Mouse (Mus musculus) kidney, adult 2 months (tissue): ENCODE data around the gene Tbl1xr1. TPM values are rescaled to one million over a fixed set of nuclear protein-coding genes. Genes with fewer than 3 reads are reported as not detected.

Experiments
- DNase-seq: peaks from one replicate; pipeline ENCODE4 v3.0.0; 2021
- H3K27ac ChIP-seq: fragments of 200-500 bp; 2 replicates; pipeline ENCODE4 v1.5.1; 2012; ENCODE audit warnings: low read depth, low read length, control low read depth, inconsistent platforms; ENCODE audit not compliant: insufficient read depth
- H3K27me3 ChIP-seq: fragments of 200-500 bp; replicated peaks from 2 replicates; pipeline ENCODE4 v1.6.1; 2012; ENCODE audit warnings: mild to moderate bottlenecking, moderate library complexity, low read length, inconsistent platforms; ENCODE audit not compliant: control insufficient read depth, insufficient read depth
- H3K36me3 ChIP-seq: fragments of 200-500 bp; 2 replicates; pipeline ENCODE4 v1.6.1; 2012; ENCODE audit warnings: mild to moderate bottlenecking, moderate library complexity, low read length, inconsistent platforms; ENCODE audit not compliant: control insufficient read depth, insufficient read depth
- H3K4me1 ChIP-seq: fragments of 200-500 bp; 2 replicates; pipeline ENCODE4 v1.6.1; 2011; ENCODE audit warnings: low read length; ENCODE audit not compliant: control insufficient read depth, insufficient read depth
- H3K4me3 ChIP-seq: fragments of 200-500 bp; 2 replicates; pipeline ENCODE4 v1.5.1; 2011; ENCODE audit warnings: mild to moderate bottlenecking, low read depth, low read length, control low read depth; ENCODE audit not compliant: insufficient read depth
- CTCF ChIP-seq: fragments of 200-500 bp; conservative IDR thresholded peaks from 2 replicates; pipeline ENCODE4 v1.5.1; 2011; ENCODE audit warnings: low read depth, mild to moderate bottlenecking, control low read depth, low read length, moderate library complexity, mixed read lengths; ENCODE audit not compliant: insufficient read depth, insufficient read length
- POLR2A ChIP-seq: fragments of 200-500 bp; IDR thresholded peaks from one replicate; pipeline ENCODE4 v1.6.1; 2011; ENCODE audit warnings: low read depth, low read length, control low read depth
- WGBS: fragments of 180-500 bp; shearing (Covaris S2); methylation state at CpG from one replicate; pipeline ENCODE4 v1.1.7; 2018; 5-methylcytosine and 5-hydroxymethylcytosine counted together
- polyA plus RNA-seq: library from polyadenylated mRNA; depleted of rRNA; stranded (reverse); fragments of >200 nt; gene quantifications from 2 replicates; pipeline ENCODE4 v1.2.3, GENCODE M21; 2012

The Tbl1xr1 gene
- polyA plus RNA-seq, 1 experiment, result 26.7 TPM

DNA sequence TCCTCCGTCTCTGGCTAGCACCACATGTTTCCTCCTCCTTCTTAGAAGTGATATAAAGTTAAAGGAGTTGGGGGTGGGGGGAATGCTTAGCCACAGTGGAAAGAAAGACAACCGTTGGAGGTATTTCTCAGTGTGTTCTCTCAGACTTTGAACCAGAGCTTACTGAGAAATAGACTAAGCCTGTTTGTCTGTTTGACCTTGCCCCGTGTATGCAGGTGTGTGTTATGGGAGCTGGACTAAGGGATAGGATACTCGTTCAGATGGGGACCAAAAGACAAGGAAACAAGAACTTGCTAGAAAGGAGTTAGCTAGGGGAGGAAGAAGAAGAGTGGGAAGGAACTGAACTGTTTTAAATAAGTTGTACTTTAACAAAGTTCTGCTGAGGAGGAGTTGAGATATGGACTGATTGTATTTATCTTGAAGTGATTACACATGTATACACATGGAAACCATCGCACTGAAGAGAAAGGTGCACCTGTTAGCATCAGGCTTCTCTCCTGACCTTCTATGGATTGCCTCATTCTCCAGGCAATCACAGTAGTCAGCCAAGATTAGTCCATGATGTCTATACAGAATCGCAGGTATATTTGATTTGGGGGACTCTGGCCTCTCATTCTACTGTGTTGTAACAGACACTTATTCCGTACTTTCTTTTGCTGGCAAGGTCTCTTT is 117.9 kb downstream of the Tbl1xr1 start:
- no peak overlapping the region for H3K27ac ChIP-seq
- H3K4me1 ChIP-seq, result no peaks in the 10 kb centered on the region
- WGBS, result 71% methylated on average over 7 of the region's 7 CpGs
- TF ChIP-seq POLR2A, result no peak
- no peak for TF ChIP-seq CTCF
- no peak overlapping the region for H3K4me3 ChIP-seq
- DNase-seq, result no peak
- H3K27me3 ChIP-seq, result no peaks in the 10 kb centered on the region
- peaks cover 14% of the 10 kb centered on the region for H3K36me3 ChIP-seq

DNA sequence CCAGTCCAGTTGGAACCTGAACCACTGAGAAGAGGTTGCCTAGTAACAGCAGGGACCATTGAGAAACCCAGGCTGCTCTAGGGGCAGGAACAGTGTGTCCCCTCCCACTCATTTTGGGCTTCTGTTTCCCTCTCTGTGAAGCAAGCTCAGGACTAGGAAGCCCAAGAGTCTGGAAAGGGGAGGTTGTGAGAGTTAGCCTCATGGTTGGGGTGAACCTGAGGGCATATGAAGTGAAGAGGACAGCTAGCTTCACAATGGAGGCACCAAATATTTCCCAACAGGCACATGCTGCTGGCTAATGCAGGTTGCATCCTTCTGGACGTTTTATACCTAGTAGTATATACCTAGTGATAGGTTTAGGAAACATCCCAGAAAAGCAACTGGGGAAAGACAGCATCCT is 122.3 kb downstream of the Tbl1xr1 start:
- Histone ChIP-seq H3K27me3 (no peaks in the 10 kb centered on the region), H3K4me3 (no peak overlapping the region), H3K4me1 (no peaks in the 10 kb centered on the region), H3K27ac (no peak overlapping the region), H3K36me3 (peaks cover 4% of the 10 kb centered on the region)
- TF ChIP-seq CTCF (no peak), POLR2A (no peak)
- 89% methylated on average over 1 of the region's 1 CpGs for WGBS
- DNase-seq, result no peak

DNA sequence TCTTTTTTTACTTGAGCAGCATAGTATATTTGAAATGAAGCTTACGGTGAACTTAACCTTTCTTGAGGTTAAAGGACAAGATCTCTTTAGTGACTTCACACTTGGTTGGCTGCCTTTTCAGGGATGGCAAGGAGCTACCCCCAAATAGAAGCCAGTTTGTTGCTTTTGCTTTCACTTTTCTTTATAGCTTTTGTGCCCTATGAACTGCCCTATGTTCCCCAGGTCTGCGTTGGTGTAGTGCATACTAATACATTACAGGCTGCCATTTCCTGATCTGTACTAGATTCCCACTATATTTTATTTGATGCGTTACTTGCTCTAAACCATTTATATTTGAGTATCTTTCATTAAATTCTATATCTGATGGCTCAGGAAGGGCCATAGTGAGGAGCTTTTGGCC is 127.7 kb downstream of the Tbl1xr1 start:
- Histone ChIP-seq H3K4me1 (no peaks in the 10 kb centered on the region), H3K4me3 (no peak overlapping the region), H3K36me3 (peaks cover under 1% of the 10 kb centered on the region), H3K27me3 (no peaks in the 10 kb centered on the region), H3K27ac (no peak overlapping the region)
- no peak for DNase-seq
- TF ChIP-seq POLR2A, result no peak
- no peak for TF ChIP-seq CTCF
- 64% methylated on average over 3 of the region's 3 CpGs for WGBS

DNA sequence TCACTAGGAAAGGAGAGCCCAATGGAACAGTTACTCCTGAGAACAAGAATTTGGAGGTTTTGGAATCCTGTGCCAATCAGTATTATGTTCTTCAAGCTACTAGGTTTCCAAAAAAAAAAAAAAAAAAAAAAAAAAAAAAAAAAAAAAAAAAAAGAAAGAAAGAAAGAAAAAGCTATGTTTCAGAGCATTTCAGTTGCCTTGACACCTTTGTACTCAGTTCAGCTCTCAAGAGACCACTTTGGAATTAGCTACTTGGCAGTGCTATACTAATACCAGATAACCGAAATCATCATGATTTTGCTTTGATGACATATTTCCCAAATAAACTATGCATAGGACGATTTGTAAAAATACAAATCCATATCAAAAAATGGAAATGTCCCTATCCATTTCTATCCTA is 145.1 kb downstream of the Tbl1xr1 start:
- TF ChIP-seq CTCF (no peak), POLR2A (no peak)
- no peak for DNase-seq
- Histone ChIP-seq H3K4me1 (no peaks in the 10 kb centered on the region), H3K36me3 (no peaks in the 10 kb centered on the region), H3K27ac (no peak overlapping the region), H3K4me3 (no peak overlapping the region), H3K27me3 (no peaks in the 10 kb centered on the region)
- 76% methylated on average over 2 of the region's 2 CpGs for WGBS

DNA sequence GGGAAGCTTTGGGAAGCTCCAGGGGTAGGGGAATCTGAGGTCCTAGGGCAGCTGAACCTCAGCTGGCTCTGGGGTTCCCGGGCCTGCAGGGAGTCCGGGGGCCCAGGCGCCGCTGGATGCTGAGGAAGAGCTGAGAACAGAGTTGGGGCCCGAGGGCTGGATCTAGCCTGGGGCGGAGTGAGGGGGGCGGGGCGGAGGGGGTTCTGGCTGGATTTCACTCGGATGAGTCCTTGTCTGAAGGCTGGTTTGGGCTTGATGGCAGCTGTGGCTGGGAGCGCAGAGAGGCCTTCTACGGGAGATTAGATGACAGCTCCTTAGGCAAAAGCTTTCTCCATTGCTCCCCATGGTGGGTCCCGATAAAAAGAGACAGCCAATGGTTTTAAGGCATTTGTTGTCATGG is 145.9 kb downstream of the Tbl1xr1 start:
- 66% methylated on average over 12 of the region's 12 CpGs for WGBS
- Histone ChIP-seq H3K4me3 (no peak overlapping the region), H3K36me3 (no peaks in the 10 kb centered on the region), H3K27me3 (no peaks in the 10 kb centered on the region), H3K4me1 (no peaks in the 10 kb centered on the region), H3K27ac (no peak overlapping the region)
- TF ChIP-seq POLR2A, result no peak
- no peak for TF ChIP-seq CTCF
- DNase-seq, result no peak

DNA sequence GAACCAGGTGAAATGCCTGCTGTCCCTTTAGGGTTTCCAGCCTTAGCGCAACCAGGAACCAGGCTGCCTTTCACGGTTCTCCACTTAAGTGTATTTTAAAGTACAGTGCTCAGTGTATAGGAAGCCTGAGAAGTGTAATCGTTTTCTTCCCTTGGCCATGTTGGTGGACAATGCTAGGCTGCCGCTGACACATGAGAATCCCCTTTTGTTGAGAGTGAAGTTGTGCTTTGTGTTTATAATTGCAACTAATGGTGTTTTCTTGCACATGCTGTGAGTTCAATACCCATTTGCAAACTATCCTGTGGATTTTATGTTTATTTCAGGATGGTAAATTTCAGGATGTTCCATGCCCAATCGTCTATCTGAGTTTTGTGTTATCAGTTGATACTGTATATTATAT is 146.6 kb downstream of the Tbl1xr1 start:
- Histone ChIP-seq H3K27ac (no peak overlapping the region), H3K36me3 (no peaks in the 10 kb centered on the region), H3K27me3 (no peaks in the 10 kb centered on the region), H3K4me1 (no peaks in the 10 kb centered on the region), H3K4me3 (no peak overlapping the region)
- WGBS, result 87% methylated on average over 5 of the region's 5 CpGs
- DNase-seq, result no peak
- TF ChIP-seq CTCF, result no peak
- no peak for TF ChIP-seq POLR2A

DNA sequence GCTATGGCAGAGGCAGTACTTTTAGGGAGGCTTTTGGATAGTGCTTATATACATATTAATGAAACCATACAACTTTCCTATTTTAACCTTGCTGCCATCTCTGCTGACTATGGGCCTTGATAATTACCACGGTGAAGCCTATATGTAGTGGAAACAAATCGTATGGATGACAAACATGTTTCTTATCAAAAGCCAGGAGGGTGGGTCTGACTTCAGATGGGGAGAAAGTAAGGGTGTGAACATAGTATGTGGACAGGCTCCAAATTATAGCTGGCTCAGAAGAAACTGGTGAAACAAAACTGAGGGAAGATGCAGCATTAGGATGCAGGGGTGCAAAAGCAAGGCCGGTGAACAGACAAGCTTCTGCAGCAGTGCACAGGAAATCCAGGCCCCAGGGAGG is 151.6 kb downstream of the Tbl1xr1 start:
- Histone ChIP-seq H3K36me3 (no peaks in the 10 kb centered on the region), H3K4me3 (no peak overlapping the region), H3K27ac (no peak overlapping the region), H3K27me3 (no peaks in the 10 kb centered on the region), H3K4me1 (no peaks in the 10 kb centered on the region)
- no peak for TF ChIP-seq POLR2A
- TF ChIP-seq CTCF, result no peak
- 81% methylated on average over 3 of the region's 3 CpGs for WGBS
- DNase-seq, result no peak
